Mouse (Mus musculus): ENCODE measurements at regions not wholly inside any gene's neighbourhood (a gene's known extent, or its start where the extent isn't known, plus 50 kb on each side); places are given as distances from the start of the nearest gene placed in this dataset.

- no peak for ATAC-seq
Measured at GRCm38 (mm10) chr5:75460414-75461025, 114.2 kb upstream of the Kit start.

GRCm38 (mm10) chr5:75461368-75461767 lies 113.3 kb upstream of the Kit start:
- Histone ChIP-seq H3K27ac (no peak overlapping the region), H3K4me3 (replicated peaks) (no peak overlapping the region), H3K4me1 (replicated peaks) (no peaks in the 10 kb centered on the region), H3K9me3 (no peaks in the 10 kb centered on the region), H3K9ac (no peak overlapping the region), H3K4me2 (replicated peaks) (no peak overlapping the region), H3K27me3 (replicated peaks) (no peaks in the 10 kb centered on the region), H3K36me3 (no peaks in the 10 kb centered on the region)
- 74% methylated on average over 5 of the region's 5 CpGs for WGBS
- no peak for ATAC-seq

More at GRCm38 (mm10) chr5:75460414-75461025, 114.2 kb upstream of the Kit start:
- Histone ChIP-seq H3K27me3 (replicated peaks) (no peaks in the 10 kb centered on the region), H3K4me1 (replicated peaks) (no peaks in the 10 kb centered on the region), H3K4me2 (replicated peaks) (no peak overlapping the region), H3K36me3 (no peaks in the 10 kb centered on the region), H3K27ac (no peak overlapping the region), H3K9ac (no peak overlapping the region), H3K9me3 (no peaks in the 10 kb centered on the region), H3K4me3 (replicated peaks) (no peak overlapping the region)
- 67% methylated on average over 9 of the region's 9 CpGs for WGBS

- Histone ChIP-seq H3K9ac (no peak overlapping the region), H3K27ac (no peak overlapping the region), H3K4me1 (replicated peaks) (no peaks in the 10 kb centered on the region), H3K27me3 (replicated peaks) (no peaks in the 10 kb centered on the region), H3K4me2 (replicated peaks) (no peak overlapping the region), H3K36me3 (no peaks in the 10 kb centered on the region), H3K4me3 (replicated peaks) (no peak overlapping the region), H3K9me3 (no peaks in the 10 kb centered on the region)
- ATAC-seq, result no peak
- 74% methylated on average over 4 of the region's 4 CpGs for WGBS
Measured at GRCm38 (mm10) chr5:75463591-75463990, 111.1 kb upstream of the Kit start.

GRCm38 (mm10) chr5:75465701-75466100 lies 109.0 kb upstream of the Kit start:
- no peak overlapping the region for H3K4me2 ChIP-seq (replicated peaks)
- H3K9me3 ChIP-seq, result no peaks in the 10 kb centered on the region
- WGBS, result 86% methylated on average over 7 of the region's 7 CpGs
- no peak overlapping the region for H3K4me3 ChIP-seq (replicated peaks)
- ATAC-seq, result no peak
- no peaks in the 10 kb centered on the region for H3K4me1 ChIP-seq (replicated peaks)
- no peak overlapping the region for H3K27ac ChIP-seq
- H3K27me3 ChIP-seq (replicated peaks), result no peaks in the 10 kb centered on the region
- no peaks in the 10 kb centered on the region for H3K36me3 ChIP-seq
- no peak overlapping the region for H3K9ac ChIP-seq

- no peak overlapping the region for H3K9ac ChIP-seq
- H3K4me3 ChIP-seq (replicated peaks), result no peak overlapping the region
- WGBS, result 74% methylated on average over 4 of the region's 4 CpGs
- no peak for ATAC-seq
- no peaks in the 10 kb centered on the region for H3K36me3 ChIP-seq
- no peaks in the 10 kb centered on the region for H3K4me1 ChIP-seq (replicated peaks)
- H3K9me3 ChIP-seq, result no peaks in the 10 kb centered on the region
- H3K4me2 ChIP-seq (replicated peaks), result no peak overlapping the region
- no peak overlapping the region for H3K27ac ChIP-seq
- H3K27me3 ChIP-seq (replicated peaks), result no peaks in the 10 kb centered on the region
Measured at GRCm38 (mm10) chr5:75466941-75467340, 107.8 kb upstream of the Kit start.

- Histone ChIP-seq H3K27ac (no peak overlapping the region), H3K4me3 (replicated peaks) (no peak overlapping the region), H3K9ac (no peak overlapping the region), H3K36me3 (no peaks in the 10 kb centered on the region), H3K4me1 (replicated peaks) (no peaks in the 10 kb centered on the region), H3K27me3 (replicated peaks) (no peaks in the 10 kb centered on the region), H3K9me3 (no peaks in the 10 kb centered on the region), H3K4me2 (replicated peaks) (no peak overlapping the region)
- WGBS, result 36% methylated on average over 6 of the region's 6 CpGs
- no peak for ATAC-seq
Measured at GRCm38 (mm10) chr5:75467916-75468315, 106.8 kb upstream of the Kit start.

- H3K4me3 ChIP-seq (replicated peaks), result no peak overlapping the region
- H3K36me3 ChIP-seq, result no peaks in the 10 kb centered on the region
- H3K27me3 ChIP-seq (replicated peaks), result no peaks in the 10 kb centered on the region
- no peak overlapping the region for H3K4me2 ChIP-seq (replicated peaks)
- ATAC-seq, result no peak
- H3K4me1 ChIP-seq (replicated peaks), result no peaks in the 10 kb centered on the region
- 91% methylated on average over 8 of the region's 8 CpGs for WGBS
- no peaks in the 10 kb centered on the region for H3K9me3 ChIP-seq
- no peak overlapping the region for H3K27ac ChIP-seq
- H3K9ac ChIP-seq, result no peak overlapping the region
Measured at GRCm38 (mm10) chr5:75471010-75471409, 103.7 kb upstream of the Kit start.

- H3K9ac ChIP-seq, result no peak overlapping the region
- H3K36me3 ChIP-seq, result no peaks in the 10 kb centered on the region
- no peak overlapping the region for H3K4me3 ChIP-seq (replicated peaks)
- no peak overlapping the region for H3K4me2 ChIP-seq (replicated peaks)
- ATAC-seq, result no peak
- WGBS, result 39% methylated on average over 3 of the region's 3 CpGs
- no peaks in the 10 kb centered on the region for H3K4me1 ChIP-seq (replicated peaks)
- H3K9me3 ChIP-seq, result no peaks in the 10 kb centered on the region
- no peaks in the 10 kb centered on the region for H3K27me3 ChIP-seq (replicated peaks)
- H3K27ac ChIP-seq, result no peak overlapping the region
Measured at GRCm38 (mm10) chr5:75472484-75472883, 102.2 kb upstream of the Kit start.

GRCm38 (mm10) chr5:75475414-75475813 lies 99.3 kb upstream of the Kit start:
- H3K4me3 ChIP-seq (replicated peaks), result no peak overlapping the region
- H3K4me1 ChIP-seq (replicated peaks), result peaks cover 10% of the 10 kb centered on the region; the same call in 1 of the 2 replicates
- H3K27ac ChIP-seq, result no peak overlapping the region
- no peaks in the 10 kb centered on the region for H3K27me3 ChIP-seq (replicated peaks)
- ATAC-seq, result no peak
- no peaks in the 10 kb centered on the region for H3K36me3 ChIP-seq
- H3K9me3 ChIP-seq, result no peaks in the 10 kb centered on the region
- H3K4me2 ChIP-seq (replicated peaks), result no peak overlapping the region
- no peak overlapping the region for H3K9ac ChIP-seq
- WGBS, result 69% methylated on average over 4 of the region's 4 CpGs

GRCm38 (mm10) chr5:75478499-75478898 lies 96.2 kb upstream of the Kit start:
- no peaks in the 10 kb centered on the region for H3K9me3 ChIP-seq
- peaks cover 10% of the 10 kb centered on the region; the same call in 1 of the 2 replicates for H3K4me1 ChIP-seq (replicated peaks)
- no peak overlapping the region for H3K4me2 ChIP-seq (replicated peaks)
- H3K4me3 ChIP-seq (replicated peaks), result no peak overlapping the region
- peak; percentile 78 for ATAC-seq
- no peak overlapping the region for H3K9ac ChIP-seq
- no peaks in the 10 kb centered on the region for H3K27me3 ChIP-seq (replicated peaks)
- WGBS, result 3% methylated on average over 1 of the region's 1 CpGs
- H3K27ac ChIP-seq, result peak overlapping the region; percentile 7; the same call in 1 of the 2 replicates
- H3K36me3 ChIP-seq, result no peaks in the 10 kb centered on the region

GRCm38 (mm10) chr5:75479149-75479548 lies 95.6 kb upstream of the Kit start:
- ATAC-seq, result peak; percentile 39; the same call in 1 of the 2 replicates
- Histone ChIP-seq H3K9me3 (no peaks in the 10 kb centered on the region), H3K4me2 (replicated peaks) (no peak overlapping the region), H3K27ac (no peak overlapping the region), H3K9ac (no peak overlapping the region), H3K36me3 (no peaks in the 10 kb centered on the region), H3K27me3 (replicated peaks) (no peaks in the 10 kb centered on the region), H3K4me1 (replicated peaks) (peaks cover 10% of the 10 kb centered on the region; the same call in 1 of the 2 replicates), H3K4me3 (replicated peaks) (no peak overlapping the region)
- WGBS, result 45% methylated on average over 11 of the region's 11 CpGs

- no peaks in the 10 kb centered on the region for H3K9me3 ChIP-seq
- H3K4me3 ChIP-seq (replicated peaks), result no peak overlapping the region
- WGBS, result 60% methylated on average over 7 of the region's 7 CpGs
- peaks cover 10% of the 10 kb centered on the region; the same call in 1 of the 2 replicates for H3K4me1 ChIP-seq (replicated peaks)
- no peak overlapping the region for H3K27ac ChIP-seq
- no peak overlapping the region for H3K9ac ChIP-seq
- no peak overlapping the region for H3K4me2 ChIP-seq (replicated peaks)
- no peak for ATAC-seq
- no peaks in the 10 kb centered on the region for H3K36me3 ChIP-seq
- no peaks in the 10 kb centered on the region for H3K27me3 ChIP-seq (replicated peaks)
Measured at GRCm38 (mm10) chr5:75481595-75481994, 93.1 kb upstream of the Kit start.

- H3K27me3 ChIP-seq (replicated peaks), result no peaks in the 10 kb centered on the region
- ATAC-seq, result no peak
- no peaks in the 10 kb centered on the region for H3K36me3 ChIP-seq
- H3K9ac ChIP-seq, result no peak overlapping the region
- no peaks in the 10 kb centered on the region for H3K9me3 ChIP-seq
- no peak overlapping the region for H3K4me2 ChIP-seq (replicated peaks)
- no peak overlapping the region for H3K4me3 ChIP-seq (replicated peaks)
- H3K27ac ChIP-seq, result no peak overlapping the region
- 0 out of 2 replicates have a peak, but pooled peaks cover 2% of the 10 kb centered on the region for H3K4me1 ChIP-seq (replicated peaks)
- 87% methylated on average over 7 of the region's 7 CpGs for WGBS
Measured at GRCm38 (mm10) chr5:75484330-75484729, 90.4 kb upstream of the Kit start.
